ENCODE assay signal across 19 mouse cellular contexts in genomic region chr7:38087856-38088255, GRCm38 (mm10). TPM values are rescaled to one million over a fixed set of nuclear protein-coding genes. Genes with fewer than 3 reads are reported as not detected.
DNase-seq lines count a peak whose midpoint lies in the region; ATAC-seq lines count a peak whose summit lies in the region.
"Had no signal": no experiment of that assay in that cellular context is flagged by ENCODE, and none has a peak within 500 bp of the region (broad histone marks: within the 10 kb centered on the region; RNA-seq: fewer than 3 reads in every experiment).

No protein-coding gene starts in this region.

- H3K27ac ChIP-seq in forebrain, embryonic 14.5 days (ENCODE audit: low read depth, low read length) = no peak overlapping the region
- H3K27ac ChIP-seq: embryonic facial prominence, embryonic 13.5 days; hindbrain, postnatal 0 days; limb, embryonic 10.5 days; lung, embryonic 15.5 days; midbrain, embryonic 12.5 days had no signal

- no peak overlapping the region for H3K9ac ChIP-seq in forebrain, embryonic 14.5 days (ENCODE audit: low read length)
- H3K9ac ChIP-seq: embryonic facial prominence, embryonic 13.5 days; lung, embryonic 15.5 days; midbrain, embryonic 12.5 days had no signal

- ATAC-seq in forebrain, embryonic 14.5 days = no peak
- ATAC-seq: hindbrain, postnatal 0 days had no signal

- H3K4me2 ChIP-seq in forebrain, embryonic 14.5 days (ENCODE audit: low read length) = no peak overlapping the region
- H3K4me2 ChIP-seq: embryonic facial prominence, embryonic 13.5 days; liver, embryonic 11.5 days; lung, embryonic 15.5 days; midbrain, embryonic 12.5 days had no signal

- 84% methylated on average over 8 of the region's 8 CpGs for WGBS in forebrain, embryonic 14.5 days

- DNase-seq in layer of hippocampus, adult 11-12 months (ENCODE audit: low spot score) = peak; percentile 44
- no peak for DNase-seq in layer of hippocampus, adult 9-10 months (ENCODE audit: low spot score)
- DNase-seq in frontal cortex, postnatal 25 days (ENCODE audit: low spot score in 2 of 2) = peak; percentile 20 to 41
- peak; percentile 37 to 80 for DNase-seq in left cerebral cortex, adult 8-10 months (ENCODE audit: low spot score in 2 of 2)
- DNase-seq in right cerebral cortex, postnatal 14 days = peak; percentile 22
- no peak for DNase-seq in lung, adult 18-20 months
- no peak for DNase-seq in thymus, postnatal 4 days
- DNase-seq in forebrain, embryonic 14.5 days (ENCODE audit: low spot score) = no peak
- DNase-seq: adrenal gland, adult 8-10 months; cerebellum, adult 18-20 months; kidney, adult 18-20 months; kidney, postnatal 25 days had no signal

- H3K27me3 ChIP-seq in forebrain, embryonic 14.5 days (replicated peaks; ENCODE audit: control insufficient read depth, insufficient read depth, low read length) = 0 out of 2 replicates have a peak, but pooled peaks cover 6% of the 10 kb centered on the region
- H3K27me3 ChIP-seq: lung, embryonic 15.5 days had no signal

- H3K9me3 ChIP-seq in forebrain, embryonic 14.5 days (replicated peaks; ENCODE audit: control insufficient read depth, low read length) = no peaks in the 10 kb centered on the region
- H3K9me3 ChIP-seq: embryonic facial prominence, embryonic 13.5 days; limb, embryonic 10.5 days; lung, embryonic 15.5 days; midbrain, embryonic 12.5 days had no signal

- no peaks in the 10 kb centered on the region for H3K36me3 ChIP-seq in forebrain, embryonic 14.5 days (ENCODE audit: control insufficient read depth, insufficient read depth, low read length)
- H3K36me3 ChIP-seq: embryonic facial prominence, embryonic 13.5 days; limb, embryonic 10.5 days; lung, embryonic 15.5 days; midbrain, embryonic 12.5 days had no signal

- H3K4me1 ChIP-seq in forebrain, embryonic 14.5 days (ENCODE audit: control insufficient read depth, insufficient read depth, low read length) = peaks cover 4% of the 10 kb centered on the region; the same call in 1 of the 2 replicates

- H3K4me3 ChIP-seq in forebrain, embryonic 14.5 days (ENCODE audit: low read depth, low read length) = no peak overlapping the region
- H3K4me3 ChIP-seq: embryonic facial prominence, embryonic 13.5 days; limb, embryonic 10.5 days; lung, embryonic 15.5 days; midbrain, embryonic 12.5 days; myocyte had no signal

RNA-seq across cellular contexts. Expression of gene Ccne1, which starts 19.5 kb away (rescaled TPM):
- 10 to 100 TPM; 13.4 to 17.7 (median 14.6) TPM for total RNA-seq in left cerebral cortex, adult 8-10 months (2022)
- polyA plus RNA-seq in forebrain, embryonic 14.5 days (2014; fragmentation: Nextera tagmentation; extraction: Ambion mirVana) = 17.0 and 18.5 TPM in 2 replicates

Comparison
In these comparisons a context has a peak if more than half of its experiments do, and no peak if none do; other contexts are left out.
1. DNase-seq: peak in layer of hippocampus, adult 11-12 months (single experiment), frontal cortex, postnatal 25 days (2 of 2), left cerebral cortex, adult 8-10 months (2 of 2) and right cerebral cortex, postnatal 14 days (single experiment); none in layer of hippocampus, adult 9-10 months (single experiment), lung, adult 18-20 months (0 of 2), thymus, postnatal 4 days (single experiment) and forebrain, embryonic 14.5 days (single experiment).